Mouse (Mus musculus) adrenal gland, postnatal 4 days (tissue): ENCODE measurements around the gene Edf1. TPM values are rescaled to one million over a fixed set of nuclear protein-coding genes. Genes with fewer than 3 reads are reported as not detected.

Source experiments
- DNase-seq, 2 experiments: peaks; one replicate each; pipeline ENCODE4 v3.0.0; 2021 to 2022; ENCODE audit warnings: low spot score in 2 of 2, mixed read lengths in 2 of 2
- total RNA-seq, 2 experiments: library from RNA; stranded (reverse); gene quantifications; 2 replicates each; pipeline ENCODE4 v1.2.3; 2021

Gene Edf1
- total RNA-seq, 2 experiments from 2014 or later = 171 to 191 TPM

DNA sequence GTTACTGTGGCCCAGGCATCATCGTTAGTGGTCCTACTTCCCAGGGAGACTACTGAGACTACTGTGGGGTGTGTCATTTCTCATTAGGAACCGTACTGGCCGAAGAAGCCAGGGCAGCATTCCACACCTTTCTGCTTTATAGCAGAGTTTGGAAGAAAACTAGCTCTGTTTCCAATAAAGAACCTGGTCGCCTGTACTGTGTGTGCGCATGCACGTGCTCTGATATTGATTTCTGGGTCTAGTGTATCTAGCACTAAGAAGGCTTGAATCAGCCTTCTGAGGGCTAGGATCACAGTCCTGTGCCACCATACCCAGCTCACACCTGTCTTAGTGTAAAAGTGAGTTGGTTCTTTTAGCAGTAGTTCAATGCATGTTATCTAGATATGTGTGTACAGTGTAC is 1.1 kb downstream of the Edf1 start:
- no peak for DNase-seq

- DNase-seq = no peak
These were observed 2.9 kb downstream of the Edf1 start for GRCm38 (mm10) chr2:25560551-25560950.

DNA sequence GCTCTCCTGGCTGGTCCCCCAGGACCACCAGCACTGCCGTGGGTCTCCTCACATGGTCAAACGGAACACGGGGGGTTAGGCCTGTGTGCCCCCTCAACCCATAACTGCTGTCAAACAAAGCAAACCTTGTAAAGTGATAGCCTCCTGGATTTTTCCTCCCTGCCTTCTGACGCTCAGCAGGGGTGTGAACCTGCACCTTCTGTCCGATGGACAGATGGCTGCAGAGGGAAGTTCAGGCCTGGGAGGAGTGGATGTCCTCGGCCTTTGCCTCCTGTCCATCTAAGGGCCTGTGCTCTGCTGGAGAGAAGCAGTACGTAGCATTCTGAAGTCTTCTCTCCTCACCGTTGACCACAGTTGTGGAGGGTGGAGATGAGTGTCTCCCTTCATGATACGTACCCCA is 4.3 kb downstream of the Edf1 start:
- no peak for DNase-seq

GRCm38 (mm10) chr2:25565741-25566140 is 8.1 kb downstream of the Edf1 start:
- DNase-seq = no peak

DNA sequence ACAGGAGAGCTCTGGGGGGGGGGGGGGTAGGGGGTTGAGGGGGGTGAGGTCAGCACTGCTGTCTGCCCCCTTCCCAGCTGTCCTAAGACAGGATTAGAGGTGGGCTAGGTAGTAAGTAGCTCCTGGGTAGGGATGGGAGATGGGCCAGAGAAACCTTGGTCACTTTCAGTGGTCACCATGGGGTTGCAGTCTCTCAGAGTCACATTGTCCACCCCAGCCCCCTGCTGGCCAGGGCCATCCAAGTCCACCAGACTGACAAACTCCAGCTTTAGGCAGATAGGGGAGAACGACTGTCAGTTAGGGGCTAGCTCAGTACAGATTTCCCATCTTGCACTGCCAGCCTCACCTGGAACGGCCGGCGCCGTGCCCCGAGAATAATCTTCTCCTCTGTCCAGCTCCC is 8.9 kb downstream of the Edf1 start:
- no peak for DNase-seq

GRCm38 (mm10) chr2:25568473-25569019 is 10.9 kb downstream of the Edf1 start:
- no peak for DNase-seq

GRCm38 (mm10) chr2:25569323-25569722 is 11.7 kb downstream of the Edf1 start:
- no peak for DNase-seq

GRCm38 (mm10) chr2:25571221-25571620 is 13.6 kb downstream of the Edf1 start:
- DNase-seq = no peak

DNA sequence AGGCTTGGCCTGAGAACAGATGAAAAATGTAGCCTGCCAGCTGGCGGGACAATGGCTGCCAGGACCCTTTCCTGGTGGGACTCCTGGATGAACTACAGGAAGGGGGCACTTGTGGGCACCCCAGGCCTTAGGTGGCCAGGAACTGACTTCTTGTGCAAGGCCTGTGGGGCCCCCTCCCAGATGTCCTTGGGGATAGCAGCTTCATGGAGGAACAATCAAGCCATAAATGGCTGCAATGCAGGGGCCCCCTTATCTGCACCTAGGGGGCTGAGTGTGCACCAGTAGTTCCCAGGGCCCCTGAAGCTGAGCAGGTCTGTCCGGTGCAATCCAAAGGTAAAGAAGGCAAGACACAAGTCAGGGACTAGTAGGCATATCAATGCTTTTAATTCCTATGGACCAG is 15.4 kb downstream of the Edf1 start:
- DNase-seq = no peak

DNA sequence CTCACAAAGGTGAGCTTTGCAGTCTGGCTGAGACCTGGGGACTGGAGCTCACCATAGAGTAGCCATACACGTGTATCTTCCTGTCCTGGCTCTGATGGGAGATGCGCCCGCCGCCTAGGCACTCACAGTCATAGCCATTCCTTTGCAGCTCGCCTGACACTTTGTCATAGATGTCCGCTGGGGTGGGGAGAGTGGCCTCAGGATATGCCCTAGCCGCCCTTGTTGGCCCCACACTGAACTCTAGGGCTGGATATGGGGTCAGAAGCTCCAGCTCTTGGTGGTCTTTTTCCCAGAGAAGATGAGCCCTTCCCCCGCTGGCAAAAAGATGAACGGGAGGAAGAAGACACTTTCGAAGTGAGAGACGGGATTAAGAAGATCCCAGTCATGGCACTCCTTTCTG is 16.5 kb downstream of the Edf1 start:
- DNase-seq = no peak

GRCm38 (mm10) chr2:25574579-25575431 is 17.2 kb downstream of the Edf1 start, which contains the start of the genes Mamdc4 and Phpt1:
Mamdc4 (minus strand) TSS chr2:25574845.
Phpt1 (minus strand) TSS chr2:25575224.
- peak; percentile 87 to 93 for DNase-seq

- DNase-seq = no peak
These were observed 17.9 kb downstream of the Edf1 start for GRCm38 (mm10) chr2:25575432-25576027.

DNA sequence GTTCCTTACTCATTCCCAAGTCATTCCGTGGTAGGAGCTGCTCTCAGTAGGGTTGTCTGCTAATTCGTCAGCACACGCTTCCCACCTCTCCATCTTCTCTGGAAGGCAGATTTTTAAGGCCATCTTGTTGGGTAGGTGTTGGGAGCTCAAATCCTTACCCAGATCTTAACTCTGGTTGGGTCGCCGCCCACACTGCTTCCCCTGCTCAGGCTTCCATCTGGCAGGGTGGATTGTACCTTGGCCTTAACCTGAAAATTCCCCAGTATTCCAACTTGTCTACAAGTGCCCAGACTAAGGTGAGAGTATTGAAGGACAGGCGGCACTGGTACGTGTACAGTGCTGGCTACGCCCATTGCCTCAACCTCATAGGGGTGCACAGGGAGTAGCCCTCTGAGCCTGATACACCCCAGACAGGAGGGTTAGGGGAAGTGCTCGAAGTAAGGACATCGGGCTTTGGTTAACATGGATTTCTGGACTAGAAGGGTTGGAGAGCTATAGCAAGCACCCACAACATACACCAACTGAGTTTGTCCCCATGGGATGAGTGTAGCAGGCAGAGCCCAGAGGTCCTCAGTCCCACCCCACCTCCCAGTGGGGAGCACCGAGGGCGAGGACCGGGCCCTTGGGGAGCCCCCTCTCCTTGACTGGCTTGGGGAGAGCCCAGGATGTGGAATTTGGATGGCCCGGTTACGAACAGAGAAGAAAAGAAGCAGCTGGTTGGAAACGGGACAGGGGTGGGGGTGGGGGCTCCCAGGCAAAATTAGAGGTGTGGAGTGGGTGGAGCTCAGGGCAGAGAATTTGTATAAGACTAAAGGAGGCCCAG is 18.6 kb downstream of the Edf1 start:
- DNase-seq = no peak

DNA sequence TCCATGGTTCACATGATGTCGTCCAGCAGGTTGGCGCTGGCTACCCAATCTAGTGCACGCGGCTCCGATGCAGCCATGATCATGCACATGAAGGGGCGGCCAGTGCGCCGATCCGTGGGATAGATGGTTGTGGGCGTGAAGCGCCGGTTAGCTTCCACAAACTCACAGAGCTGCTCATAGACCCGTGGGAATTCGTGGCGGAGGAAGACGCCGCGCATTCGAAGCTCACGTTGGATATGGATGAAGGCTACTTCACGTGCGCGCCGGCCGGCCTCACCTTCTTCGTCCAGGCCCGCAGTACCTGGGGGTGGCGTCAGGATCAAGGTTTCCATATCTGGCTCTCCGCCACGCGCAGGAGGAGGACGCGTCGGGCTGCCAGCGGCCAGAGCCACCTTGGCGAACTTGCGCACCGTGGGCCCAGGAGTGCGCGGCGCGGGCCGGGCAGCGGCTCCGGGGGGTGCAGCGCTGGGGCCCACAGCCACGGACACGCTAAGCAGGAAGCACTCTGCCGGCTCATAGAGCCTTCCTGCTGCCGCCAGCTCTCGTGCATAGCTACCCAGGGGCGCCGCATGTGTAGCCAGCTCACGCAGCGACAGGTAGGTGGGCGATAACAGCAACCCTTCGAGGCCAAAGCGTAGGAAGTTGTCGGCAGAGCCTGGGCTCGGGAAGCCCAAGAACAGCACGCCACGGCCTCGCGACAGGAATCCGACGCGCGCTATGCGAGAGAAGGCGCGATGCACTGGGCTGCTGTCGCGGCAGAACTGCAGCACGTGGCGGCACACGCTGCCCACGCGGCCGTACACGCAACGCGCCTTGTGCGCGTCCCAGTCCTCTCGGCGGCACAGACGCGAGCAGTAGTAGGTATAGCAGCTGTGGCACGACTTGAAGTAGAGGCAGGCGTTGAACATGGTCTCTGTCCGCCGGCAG is 19.6 kb downstream of the Edf1 start:
- no peak for DNase-seq

GRCm38 (mm10) chr2:25577951-25578795 is 20.5 kb downstream of the Edf1 start:
- no peak for DNase-seq

- DNase-seq = no peak
These were observed 21.4 kb downstream of the Edf1 start for GRCm38 (mm10) chr2:25578796-25579736.

- no peak for DNase-seq
These were observed 22.3 kb downstream of the Edf1 start for GRCm38 (mm10) chr2:25579737-25580460.
